Mouse (Mus musculus) kidney, adult 11 months (tissue): ENCODE measurements around the gene Hoxd8.
A peak's percentile ranks its signal among the peaks of the same experiment; 100 is the strongest.

Experiments used
- DNase-seq: peaks from one replicate; pipeline ENCODE4 v3.0.0; 2022

Gene Hoxd8

GRCm38 (mm10) chr2:74704393-74704998, at the start of gene Hoxd8:
Gene Hoxd8 (plus strand): TSS chr2:74704615.
- peak; percentile 84 for DNase-seq

GRCm38 (mm10) chr2:74654743-74655419, 49.5 kb upstream of the Hoxd8 start:
- no peak for DNase-seq

DNA sequence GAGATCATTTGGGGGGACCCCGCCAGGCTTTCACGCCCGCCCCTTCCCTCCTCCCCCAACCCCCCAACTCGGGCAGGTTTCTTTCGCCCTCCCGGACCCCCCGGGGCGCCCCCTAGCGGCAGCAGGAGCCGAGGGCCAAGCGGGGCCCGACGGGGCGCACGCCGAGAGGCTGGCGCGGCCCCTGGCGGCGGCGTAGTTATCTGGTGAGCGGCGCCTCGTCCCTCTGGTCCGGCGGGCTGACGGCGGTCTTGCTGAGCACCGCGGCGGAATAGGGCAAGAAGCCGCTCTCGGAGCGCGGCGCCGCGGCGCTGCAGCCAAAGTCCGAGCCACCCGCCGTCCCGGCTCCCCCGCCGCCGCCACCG, 49.0 kb upstream of the Hoxd8 start:
- DNase-seq: no peak

DNA sequence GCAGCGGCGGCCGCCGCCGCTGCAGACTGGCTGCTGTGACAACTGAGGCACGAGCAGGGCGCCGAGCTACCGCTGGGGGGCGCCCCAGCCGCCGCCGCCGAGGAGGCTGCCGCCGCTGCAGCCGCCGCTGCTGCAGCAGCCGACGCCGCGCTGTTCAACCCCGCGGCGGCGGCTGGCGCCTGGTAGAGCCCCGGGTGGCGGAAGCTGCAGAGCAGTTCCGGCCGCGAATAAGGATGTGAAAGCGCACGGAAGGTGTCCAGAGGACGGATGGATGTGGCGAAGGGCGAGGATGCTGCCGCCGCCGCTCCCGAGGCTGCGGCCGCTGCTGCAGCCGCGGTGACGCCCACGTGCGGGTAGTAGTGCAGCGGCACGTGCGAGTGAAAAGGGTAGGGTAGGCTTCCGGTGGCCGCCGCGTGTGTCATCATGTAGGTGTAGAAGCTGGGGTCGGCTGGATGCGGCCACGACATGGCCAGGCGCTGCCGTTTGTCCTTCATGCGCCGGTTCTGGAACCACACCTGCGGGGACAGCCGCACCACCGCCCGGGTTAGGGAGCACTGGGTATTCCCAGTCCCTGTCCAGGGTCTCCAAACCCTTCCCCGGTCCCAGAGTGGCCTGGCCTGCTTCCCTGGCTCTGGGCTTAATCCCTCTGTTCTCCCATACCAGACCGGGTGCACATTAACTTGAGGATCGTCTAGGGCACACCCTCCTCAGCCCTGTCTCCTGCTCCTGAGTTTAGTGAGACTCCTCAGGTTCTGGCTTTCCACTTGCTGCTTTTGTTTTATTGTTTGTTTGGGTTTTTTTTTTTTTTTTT, 48.4 kb upstream of the Hoxd8 start:
- DNase-seq: no peak

GRCm38 (mm10) chr2:74656632-74657021, 47.8 kb upstream of the Hoxd8 start:
- DNase-seq: no peak

- DNase-seq: no peak
Observed at GRCm38 (mm10) chr2:74657251-74658023, 47.0 kb upstream of the Hoxd8 start.

GRCm38 (mm10) chr2:74658024-74658666, 46.3 kb upstream of the Hoxd8 start:
- DNase-seq: no peak

DNA sequence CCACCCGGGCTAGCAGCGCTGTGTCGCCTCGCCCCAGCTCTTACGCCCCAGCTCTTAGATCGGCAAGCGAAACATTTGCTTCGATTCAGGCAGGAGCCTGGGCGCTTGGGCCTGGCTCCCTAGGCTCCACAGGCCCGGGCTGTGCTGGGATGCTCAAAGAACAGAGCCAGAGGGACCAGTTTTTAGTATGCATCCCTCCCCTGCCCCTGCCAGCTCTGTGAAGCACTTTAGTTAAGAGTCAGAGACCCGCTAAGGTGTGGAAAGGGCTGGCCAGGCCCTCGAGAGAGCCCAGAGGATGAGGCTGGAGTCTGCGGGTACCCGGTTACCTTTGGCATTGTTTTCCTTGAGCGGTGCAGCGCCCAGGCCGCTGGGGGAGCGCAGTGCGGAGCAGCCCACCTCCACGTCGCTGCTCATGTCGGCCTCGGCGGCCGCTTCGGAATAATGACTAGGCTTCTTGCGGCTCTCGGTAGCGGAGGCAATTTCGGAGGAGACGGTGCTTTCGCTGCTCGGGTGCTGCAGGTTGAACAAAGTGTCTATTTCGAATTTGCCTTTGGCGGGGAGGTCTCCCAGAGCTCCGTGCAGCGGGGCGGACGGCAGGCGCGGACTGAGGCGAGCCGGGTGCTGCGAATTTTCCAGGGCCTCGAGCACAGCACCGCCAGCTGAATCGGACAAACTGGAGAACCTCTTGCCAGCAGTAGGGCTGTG, 45.6 kb upstream of the Hoxd8 start:
- DNase-seq: no peak

- no peak for DNase-seq
Observed at GRCm38 (mm10) chr2:74659507-74660005, 44.9 kb upstream of the Hoxd8 start, which contains the start of gene Evx2. Gene Evx2 (minus strand): TSS chr2:74659557.

GRCm38 (mm10) chr2:74660421-74661375, 43.7 kb upstream of the Hoxd8 start:
- DNase-seq: no peak

GRCm38 (mm10) chr2:74661685-74662084, 42.7 kb upstream of the Hoxd8 start:
- DNase-seq: no peak

DNA sequence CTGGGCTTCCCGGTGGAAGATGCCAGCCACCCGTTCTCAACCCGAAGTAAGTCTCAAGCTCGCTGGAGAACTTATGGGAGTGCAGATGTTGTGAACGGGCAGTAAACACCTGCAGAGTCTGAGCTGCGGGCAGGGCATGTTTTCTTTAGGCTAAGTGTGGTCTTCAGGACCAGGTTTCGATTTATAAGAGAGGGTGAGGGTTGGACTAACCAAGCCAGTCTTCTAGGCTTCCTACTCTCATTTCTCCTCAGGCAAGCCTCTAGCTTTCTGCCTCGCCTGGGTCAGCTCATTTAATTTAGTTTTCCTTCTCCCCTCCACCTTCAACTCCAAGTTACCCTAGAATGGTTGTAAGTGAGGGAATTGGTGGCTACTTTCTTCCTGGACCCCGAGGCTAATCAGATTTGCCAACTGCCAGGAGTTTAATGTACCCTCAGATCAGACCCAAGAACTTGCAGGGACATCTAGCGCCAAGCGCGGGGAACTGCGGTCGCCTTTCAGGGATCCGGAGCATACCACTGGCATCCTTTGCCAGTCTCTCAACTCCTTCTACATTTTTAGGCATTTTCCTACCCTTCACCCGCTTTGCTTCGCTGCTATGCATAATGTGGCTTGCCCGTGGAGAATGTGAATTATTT, 41.0 kb upstream of the Hoxd8 start:
- DNase-seq: peak; percentile 50

DNA sequence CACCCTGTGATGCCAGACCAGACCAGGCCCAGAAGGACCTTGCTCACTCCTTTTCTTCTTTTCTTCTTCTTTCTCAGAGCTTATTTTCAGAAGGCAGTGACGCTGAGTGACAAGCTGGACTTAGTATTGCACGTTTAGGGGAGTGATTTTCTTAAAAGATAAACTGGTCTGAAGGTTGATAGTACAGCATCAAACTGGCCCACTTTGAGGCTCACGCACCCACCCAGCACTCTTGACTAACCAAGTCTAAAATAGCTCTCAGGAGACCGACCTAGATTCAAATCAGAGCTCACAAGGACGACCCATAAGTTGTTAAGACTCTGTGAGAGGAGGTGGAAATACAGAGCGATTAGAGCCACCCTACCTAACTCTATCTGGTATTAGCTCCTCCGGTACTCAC, 38.0 kb upstream of the Hoxd8 start:
- DNase-seq: no peak

- no peak for DNase-seq
Observed at GRCm38 (mm10) chr2:74667191-74667841, 37.1 kb upstream of the Hoxd8 start.

- DNase-seq: no peak
Observed at GRCm38 (mm10) chr2:74667842-74668357, 36.5 kb upstream of the Hoxd8 start, which contains the start of gene Hoxd13. Gene Hoxd13 (plus strand): TSS chr2:74668310.

GRCm38 (mm10) chr2:74668370-74669229, 35.8 kb upstream of the Hoxd8 start:
- DNase-seq: no peak

DNA sequence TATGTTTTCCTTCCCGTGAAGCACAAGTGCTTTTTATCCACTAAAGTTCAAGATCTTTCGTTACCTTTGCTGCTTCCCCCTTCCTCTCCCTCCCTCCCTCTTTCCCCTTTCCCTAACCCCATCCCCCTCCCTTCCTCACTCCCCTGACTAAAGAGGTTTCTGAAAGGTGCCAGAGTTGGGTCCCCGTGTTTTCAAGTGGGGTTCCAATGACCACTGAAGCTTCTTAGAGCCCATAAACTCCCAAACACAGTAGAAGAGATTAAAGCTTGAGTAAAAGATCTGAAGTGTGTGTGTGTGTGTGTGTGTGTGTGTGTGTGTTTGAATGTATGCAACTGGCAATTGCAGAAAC, 35.2 kb upstream of the Hoxd8 start:
- no peak for DNase-seq

GRCm38 (mm10) chr2:74669650-74670235, 34.7 kb upstream of the Hoxd8 start:
- no peak for DNase-seq
